Comparison of ENCODE assay signal across 10 mouse cellular contexts in the genomic region with DNA sequence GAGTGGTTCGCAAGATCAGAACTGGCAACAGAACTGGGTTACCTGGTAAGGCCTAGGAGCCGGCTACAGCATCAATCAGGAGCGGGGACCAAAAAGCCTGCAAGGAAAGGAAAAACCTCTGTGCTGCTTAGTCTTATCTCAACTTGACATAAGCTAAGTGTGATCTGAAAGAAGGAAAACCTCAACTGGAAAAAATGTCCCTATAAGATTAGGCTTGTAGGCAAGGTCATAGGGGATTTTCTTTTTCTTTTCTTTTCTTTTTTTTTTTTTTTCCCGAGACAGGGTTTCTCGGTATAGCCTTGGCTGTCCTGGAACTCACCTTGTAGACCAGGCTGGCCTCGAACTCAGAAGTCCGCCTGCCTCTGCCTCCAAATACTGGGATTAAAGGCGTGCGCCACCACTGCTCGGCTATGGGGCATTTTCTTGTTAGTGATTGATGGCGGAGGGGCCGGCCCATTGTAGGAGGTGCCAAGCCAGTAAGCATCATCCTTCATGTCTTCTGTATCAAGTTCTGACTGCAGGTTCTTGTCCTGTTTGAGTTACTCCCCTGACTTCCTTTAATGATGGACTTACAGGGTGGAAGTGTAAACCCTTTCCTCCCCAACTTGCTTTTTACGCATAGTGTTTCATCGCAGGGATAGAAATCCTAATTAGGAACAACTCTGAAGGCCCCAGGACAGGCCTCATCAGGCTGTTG. TPM values are rescaled to one million over a fixed set of nuclear protein-coding genes. Genes with fewer than 3 reads are reported as not detected.
A peak's percentile ranks its signal among the peaks of the same experiment; 100 is the strongest.
DNase-seq lines count a peak whose midpoint lies in the region; ATAC-seq and TF ChIP-seq lines count a peak whose summit lies in the region.
"Had no signal": no experiment of that assay in that cellular context is flagged by ENCODE, and none has a peak within 500 bp of the region (broad histone marks: within the 10 kb centered on the region; RNA-seq: fewer than 3 reads in every experiment).

No protein-coding gene starts in this region.

- H3K4me2 ChIP-seq in kidney, embryonic 16.5 days (replicated peaks; ENCODE audit: low read depth, low read length) = peak overlapping the region; percentile 54
- H3K4me2 ChIP-seq in hindbrain, postnatal 0 days (ENCODE audit: low read depth, low read length) = peak overlapping the region; percentile 10; the same call in 1 of the 2 replicates
- H3K4me2 ChIP-seq in neural tube, embryonic 11.5 days (ENCODE audit: low read depth) = peak overlapping the region; percentile 14

- 27% methylated on average over 14 of the region's 14 CpGs for WGBS in kidney, embryonic 16.5 days
- 28% methylated on average over 14 of the region's 14 CpGs for WGBS in hindbrain, postnatal 0 days
- WGBS in neural tube, embryonic 11.5 days = 13% methylated on average over 14 of the region's 14 CpGs

- H3K36me3 ChIP-seq in kidney, embryonic 16.5 days (ENCODE audit: insufficient read depth, low read length) = no peaks in the 10 kb centered on the region
- H3K36me3 ChIP-seq in hindbrain, postnatal 0 days (ENCODE audit: insufficient read depth, low read length) = no peaks in the 10 kb centered on the region
- no peaks in the 10 kb centered on the region for H3K36me3 ChIP-seq in neural tube, embryonic 11.5 days (ENCODE audit: control insufficient read depth, insufficient read depth, low read length)

- no peak for ATAC-seq in kidney, embryonic 16.5 days (ENCODE audit: low FRiP score, low TSS enrichment)
- ATAC-seq in hindbrain, postnatal 0 days = no peak
- ATAC-seq in neural tube, embryonic 11.5 days (ENCODE audit: insufficient read depth, low FRiP score, low TSS enrichment) = no peak

- H3K9ac ChIP-seq in kidney, embryonic 16.5 days (replicated peaks; ENCODE audit: low read length) = 0 out of 2 replicates have a peak overlapping the region, but pooled peaks have one; percentile 12
- no peak overlapping the region for H3K9ac ChIP-seq in hindbrain, postnatal 0 days (replicated peaks; ENCODE audit: low read length)
- no peak overlapping the region for H3K9ac ChIP-seq in neural tube, embryonic 11.5 days (ENCODE audit: low read length)

- H3K4me3 ChIP-seq in kidney, embryonic 16.5 days (ENCODE audit: low read length) = peak overlapping the region; percentile 11
- H3K4me3 ChIP-seq in hindbrain, postnatal 0 days (ENCODE audit: low read length) = no peak overlapping the region
- 0 out of 2 replicates have a peak overlapping the region, but pooled peaks have one; percentile 13 for H3K4me3 ChIP-seq in neural tube, embryonic 11.5 days (ENCODE audit: low read depth, low read length)

- H3K4me1 ChIP-seq in kidney, embryonic 16.5 days (ENCODE audit: insufficient read depth, low read length) = peaks cover 16% of the 10 kb centered on the region
- peaks cover 2% of the 10 kb centered on the region; the same call in 1 of the 2 replicates for H3K4me1 ChIP-seq in hindbrain, postnatal 0 days (ENCODE audit: insufficient read depth, low read length)
- H3K4me1 ChIP-seq in neural tube, embryonic 11.5 days (ENCODE audit: control insufficient read depth, insufficient read depth, low read length) = 0 out of 2 replicates have a peak, but pooled peaks cover 2% of the 10 kb centered on the region

- DNase-seq in kidney, adult 8-10 months = no peak
- DNase-seq in ZHBTc4 (ENCODE audit: low read depth, low spot score) = peak; percentile 93
- DNase-seq in hindbrain, postnatal 0 days (ENCODE audit: low spot score) = no peak
- DNase-seq in neural tube, embryonic 11.5 days (ENCODE audit: low spot score) = peak; percentile 55
- DNase-seq in left cerebral cortex, adult 9 months (ENCODE audit: low spot score in 2 of 2) = no peak
- DNase-seq in layer of hippocampus, adult 8-10 months (ENCODE audit: low spot score in 2 of 2) = no peak
- DNase-seq in right cerebral cortex, postnatal 10 days (ENCODE audit: low spot score in 2 of 2) = no peak

- H3K27me3 ChIP-seq in kidney, embryonic 16.5 days (ENCODE audit: insufficient read depth, low read length) = no peaks in the 10 kb centered on the region
- no peaks in the 10 kb centered on the region for H3K27me3 ChIP-seq in hindbrain, postnatal 0 days (ENCODE audit: insufficient read depth, low read length)
- no peaks in the 10 kb centered on the region for H3K27me3 ChIP-seq in neural tube, embryonic 11.5 days (ENCODE audit: control insufficient read depth, insufficient read depth, low read length)

- no peak overlapping the region for H3K27ac ChIP-seq in kidney, embryonic 16.5 days (ENCODE audit: low read length)
- no peak overlapping the region for H3K27ac ChIP-seq in hindbrain, postnatal 0 days
- no peak overlapping the region for H3K27ac ChIP-seq in neural tube, embryonic 11.5 days (ENCODE audit: low read depth, low read length)
- H3K27ac ChIP-seq: kidney, postnatal 0 days had no signal

- no peak for TF ChIP-seq CTCF in hindbrain, postnatal 0 days (IDR thresholded peaks at IDR 0.05; ENCODE audit: low read depth)

- H3K9me3 ChIP-seq in kidney, embryonic 16.5 days (ENCODE audit: low read length) = no peaks in the 10 kb centered on the region
- no peaks in the 10 kb centered on the region for H3K9me3 ChIP-seq in hindbrain, postnatal 0 days (ENCODE audit: low read length)
- no peaks in the 10 kb centered on the region for H3K9me3 ChIP-seq in neural tube, embryonic 11.5 days (ENCODE audit: control insufficient read depth, low read length)

RNA-seq across cellular contexts. Expression of a gene that starts 18.3 kb away (rescaled TPM):
- 0.50 and 0.54 TPM in 2 replicates for polyA plus RNA-seq in kidney, embryonic 16.5 days (2015; fragmentation: Nextera tagmentation; extraction: Ambion mirVana)
- not detected in 2 replicates for total RNA-seq in hindbrain, postnatal 0 days (2014; rRNA removed)
- 0.11 TPM in 1 of 2 replicates, not detected in the other for polyA plus RNA-seq in hindbrain, postnatal 0 days (2015; fragmentation: Nextera tagmentation; extraction: Ambion mirVana)
- polyA plus RNA-seq in neural tube, embryonic 11.5 days (2014; fragmentation: Nextera tagmentation; extraction: Ambion mirVana) = 0.65 and 0.81 TPM in 2 replicates
- total RNA-seq in layer of hippocampus, adult 8-10 months (2022) = 1 to 10 TPM in 2 of 4 experiments, under 1 TPM in 2; 0.80 to 1.9 (median 1.1) TPM
- total RNA-seq: adrenal gland, postnatal 36 days had no signal

RNA-seq across cellular contexts. Expression of a gene that starts 23.9 kb away (rescaled TPM):
- polyA plus RNA-seq in kidney, embryonic 16.5 days (2015; fragmentation: Nextera tagmentation; extraction: Ambion mirVana) = 4.5 and 5.6 TPM in 2 replicates
- total RNA-seq in hindbrain, postnatal 0 days (2014; rRNA removed) = 2,417 and 3,828 TPM in 2 replicates
- 4.2 and 5.5 TPM in 2 replicates for polyA plus RNA-seq in hindbrain, postnatal 0 days (2015; fragmentation: Nextera tagmentation; extraction: Ambion mirVana)
- 3.4 and 6.8 TPM in 2 replicates for polyA plus RNA-seq in neural tube, embryonic 11.5 days (2014; fragmentation: Nextera tagmentation; extraction: Ambion mirVana)
- total RNA-seq in layer of hippocampus, adult 8-10 months (2022) = 100 to 1,000 TPM; 236 to 302 (median 261) TPM

RNA-seq across cellular contexts. Expression of a gene that starts 26.7 kb away (rescaled TPM):
- 4.3 TPM in 2 replicates for polyA plus RNA-seq in kidney, embryonic 16.5 days (2015; fragmentation: Nextera tagmentation; extraction: Ambion mirVana)
- total RNA-seq in hindbrain, postnatal 0 days (2014; rRNA removed) = 415 and 567 TPM in 2 replicates
- 3.3 and 7.9 TPM in 2 replicates for polyA plus RNA-seq in hindbrain, postnatal 0 days (2015; fragmentation: Nextera tagmentation; extraction: Ambion mirVana)
- polyA plus RNA-seq in neural tube, embryonic 11.5 days (2014; fragmentation: Nextera tagmentation; extraction: Ambion mirVana) = 1.6 and 2.1 TPM in 2 replicates
- total RNA-seq in layer of hippocampus, adult 8-10 months (2022) = 1 to 10 TPM in 3 of 4 experiments, not detected in 1; 1.6 to 6.5 (median 1.8) TPM

RNA-seq across cellular contexts. Expression of a gene that starts 28.3 kb away (rescaled TPM):
- 4.6 and 6.0 TPM in 2 replicates for polyA plus RNA-seq in kidney, embryonic 16.5 days (2015; fragmentation: Nextera tagmentation; extraction: Ambion mirVana)
- total RNA-seq in hindbrain, postnatal 0 days (2014; rRNA removed) = 544 and 673 TPM in 2 replicates
- 1.4 and 2.2 TPM in 2 replicates for polyA plus RNA-seq in hindbrain, postnatal 0 days (2015; fragmentation: Nextera tagmentation; extraction: Ambion mirVana)
- 3.3 and 4.3 TPM in 2 replicates for polyA plus RNA-seq in neural tube, embryonic 11.5 days (2014; fragmentation: Nextera tagmentation; extraction: Ambion mirVana)
- 1 to 10 TPM; 1.2 to 3.4 (median 2.2) TPM for total RNA-seq in layer of hippocampus, adult 8-10 months (2022)

RNA-seq across cellular contexts. Expression of a gene that starts 36.2 kb away (rescaled TPM):
- 0.64 and 0.92 TPM in 2 replicates for polyA plus RNA-seq in kidney, embryonic 16.5 days (2015; fragmentation: Nextera tagmentation; extraction: Ambion mirVana)
- total RNA-seq in hindbrain, postnatal 0 days (2014; rRNA removed) = 65.9 and 103 TPM in 2 replicates
- 0.13 and 0.35 TPM in 2 replicates for polyA plus RNA-seq in hindbrain, postnatal 0 days (2015; fragmentation: Nextera tagmentation; extraction: Ambion mirVana)
- 0.82 and 1.3 TPM in 2 replicates for polyA plus RNA-seq in neural tube, embryonic 11.5 days (2014; fragmentation: Nextera tagmentation; extraction: Ambion mirVana)
- under 1 TPM; 0.34 to 0.73 (median 0.61) TPM for total RNA-seq in layer of hippocampus, adult 8-10 months (2022)

Comparison
In these comparisons a context has a peak if more than half of its experiments do, and no peak if none do; other contexts are left out.
1. DNase-seq: peak in ZHBTc4 (single experiment) and neural tube, embryonic 11.5 days (single experiment); none in kidney, adult 8-10 months (0 of 2), hindbrain, postnatal 0 days (single experiment), left cerebral cortex, adult 9 months (0 of 2), layer of hippocampus, adult 8-10 months (0 of 2) and right cerebral cortex, postnatal 10 days (0 of 2).
2. Peak in every context shown above with its lines, with median percentiles within 50 percentile points of each other: H3K4me2 ChIP-seq.